Mouse (Mus musculus) stomach, postnatal 0 days (tissue): Measurements from ENCODE around the gene Haao.

Source experiments
- CTCF ChIP-seq: IDR thresholded peaks from 2 replicates; pipeline ENCODE4 v1.5.1; 2016; ENCODE audit warnings: antibody characterized with exemption, low read depth, mild to moderate bottlenecking, moderate library complexity
- EP300 ChIP-seq: optimal IDR thresholded peaks from 2 replicates; pipeline ENCODE3; 2016; ENCODE audit warnings: antibody characterized with exemption

GRCm38 (mm10) chr17:83823835-83824234 is 23.9 kb downstream of the Haao start:
- TF ChIP-seq CTCF: no peak
- no peak for TF ChIP-seq EP300
